Mouse (Mus musculus): Measurements from ENCODE around the gene Errfi1. TPM values are rescaled to one million over a fixed set of nuclear protein-coding genes. Genes with fewer than 3 reads are reported as not detected.
A peak's percentile ranks its signal among the peaks of the same experiment; 100 is the strongest.

Gene Errfi1
- total and polyA plus RNA-seq, 3 experiments: 2.1 to 2.7 TPM; not detected in 1

DNA sequence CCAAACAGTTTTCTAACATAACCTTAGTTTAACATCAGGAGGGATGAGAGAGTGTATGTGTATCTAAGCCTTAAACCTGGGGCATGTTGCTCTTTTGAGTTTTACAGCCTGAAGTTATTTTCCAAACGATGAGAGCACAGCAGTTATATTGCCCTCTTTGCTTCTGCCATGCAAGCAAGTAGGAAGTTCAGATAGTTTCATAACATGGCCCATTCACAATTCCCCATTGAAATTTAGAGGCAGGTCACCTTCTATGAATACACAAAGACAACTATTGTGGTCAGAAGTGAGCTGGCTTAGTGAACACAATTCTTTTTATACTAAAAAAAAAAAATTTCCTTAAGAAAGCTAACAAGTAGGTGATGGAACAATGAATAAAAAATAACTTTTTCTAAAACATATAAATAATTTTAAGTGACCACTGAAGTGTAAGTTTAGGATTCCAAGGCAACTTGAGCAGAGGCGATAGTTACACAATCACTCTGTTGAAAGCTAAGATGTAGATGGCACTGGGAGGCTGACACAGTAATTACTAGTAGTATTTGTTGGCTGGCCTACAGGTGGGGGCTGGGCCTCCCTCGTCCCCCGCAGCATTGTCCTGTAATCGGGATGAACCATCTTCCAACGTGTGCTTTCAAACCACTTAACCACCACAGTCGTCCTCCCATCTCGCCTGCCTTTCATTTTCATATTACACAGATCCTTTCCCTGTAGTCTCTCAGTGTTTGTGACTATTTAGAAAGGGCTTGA is 9.1 kb downstream of the Errfi1 start:
- no peak for DNase-seq (ENCODE audit: low read depth, low spot score)
- no peak for TF ChIP-seq SIN3A (IDR thresholded peaks at IDR 0.05; ENCODE audit: low read length)
- no peak for TF ChIP-seq CHD1 (IDR thresholded peaks at IDR 0.05; ENCODE audit: low read depth, low read length)
- TF ChIP-seq MYC (IDR thresholded peaks at IDR 0.05; ENCODE audit: low read depth, low read length): no peak
- no peak for TF ChIP-seq CTCF (IDR thresholded peaks at IDR 0.05 in 2 of 3, conservative IDR thresholded peaks at IDR 0.05 in 1 of 3; ENCODE audit: control insufficient read depth in 1 of 3, insufficient read depth in 1 of 3, low read depth in 2 of 3, low read length in 3 of 3, poor library complexity in 1 of 3, severe bottlenecking in 1 of 3)
- TF ChIP-seq MXI1 (IDR thresholded peaks at IDR 0.05; ENCODE audit: low read depth, low read length): no peak
- no peak for TF ChIP-seq CHD2 (IDR thresholded peaks at IDR 0.05; ENCODE audit: low read length)
- TF ChIP-seq ZKSCAN1 (IDR thresholded peaks at IDR 0.05; ENCODE audit: low read depth, low read length): no peak
- TF ChIP-seq HCFC1 (IDR thresholded peaks at IDR 0.05; ENCODE audit: low read depth, low read length): no peak
- no peak for TF ChIP-seq KAT2A (conservative IDR thresholded peaks at IDR 0.05; ENCODE audit: low read depth, low read length)

DNA sequence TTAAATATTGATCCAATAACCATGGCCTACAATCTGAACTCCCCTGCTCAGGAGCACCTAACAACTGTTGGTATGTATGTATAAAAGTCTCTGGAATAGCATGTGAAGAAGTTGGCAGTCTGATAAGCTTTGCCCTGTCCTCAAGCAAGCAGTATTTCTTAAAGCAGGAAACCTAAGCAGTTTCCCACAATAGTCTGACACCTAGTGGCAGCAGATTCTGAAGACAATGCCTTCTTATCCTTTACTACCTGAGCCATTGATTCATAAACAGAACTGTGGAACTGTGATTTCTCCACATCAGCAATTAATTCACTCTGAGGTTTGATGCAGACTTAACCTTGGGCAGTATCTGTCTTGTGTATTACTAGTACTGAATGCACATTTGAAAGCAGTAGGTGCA is 11.7 kb downstream of the Errfi1 start:
- Histone ChIP-seq H3K4me3 (ENCODE audit: control insufficient read depth in 1 of 2, insufficient read depth in 1 of 2, low read depth in 2 of 2, low read length in 2 of 2) (no peak overlapping the region), H3K79me2 (ENCODE audit: control insufficient read depth, insufficient read depth, low read length, poor library complexity) (no peaks in the 10 kb centered on the region), H3K9ac (ENCODE audit: control insufficient read depth, low read depth, low read length, poor library complexity, severe bottlenecking) (no peak overlapping the region), H3K36me3 (ENCODE audit: control insufficient read depth in 1 of 2, insufficient read depth in 2 of 2, low read length in 2 of 2) (no peaks in the 10 kb centered on the region), H3K4me1 (ENCODE audit: control insufficient read depth in 1 of 2, insufficient read depth in 2 of 2, low read length in 2 of 2) (no peaks in the 10 kb centered on the region), H3K9me3 (replicated peaks; ENCODE audit: insufficient read depth, low read length) (no peaks in the 10 kb centered on the region), H3K27me3 (ENCODE audit: control insufficient read depth in 1 of 2, insufficient read depth in 2 of 2, low read length in 2 of 2) (no peaks in the 10 kb centered on the region; a peak in 1 of 4 replicates), H3K27ac (ENCODE audit: control insufficient read depth, low read depth, low read length) (no peak overlapping the region)
- DNase-seq (ENCODE audit: low read depth, low spot score): peak; percentile 48
- no peak for TF ChIP-seq MXI1 (IDR thresholded peaks at IDR 0.05; ENCODE audit: low read depth, low read length)
- TF ChIP-seq POLR2AphosphoS2 (IDR thresholded peaks at IDR 0.05; ENCODE audit: low read length): no peak
- TF ChIP-seq KAT2A (conservative IDR thresholded peaks at IDR 0.05; ENCODE audit: low read depth, low read length): no peak
- TF ChIP-seq ZC3H11A (IDR thresholded peaks at IDR 0.05; ENCODE audit: low read depth, low read length): peak; percentile 36
- peak; percentile 53 for TF ChIP-seq RAD21 (IDR thresholded peaks at IDR 0.05; ENCODE audit: low read depth, low read length)
- TF ChIP-seq SMC3 (IDR thresholded peaks at IDR 0.05; ENCODE audit: low read depth, low read length): peak; percentile 76
- TF ChIP-seq CTCF (IDR thresholded peaks at IDR 0.05 in 2 of 3, conservative IDR thresholded peaks at IDR 0.05 in 1 of 3; ENCODE audit: control insufficient read depth in 1 of 3, insufficient read depth in 1 of 3, low read depth in 2 of 3, low read length in 3 of 3, poor library complexity in 1 of 3, severe bottlenecking in 1 of 3): peak in 2 of 3 experiments; percentile 33 to 69; a peak in 4 of 6 replicates

More for the DNA sequence above, 9.1 kb downstream of the Errfi1 start:
- H3K79me2 ChIP-seq (ENCODE audit: control insufficient read depth, insufficient read depth, low read length, poor library complexity): no peaks in the 10 kb centered on the region
- no peak overlapping the region for H3K4me3 ChIP-seq (ENCODE audit: control insufficient read depth in 1 of 2, insufficient read depth in 1 of 2, low read depth in 2 of 2, low read length in 2 of 2)
- no peak overlapping the region for H3K9ac ChIP-seq (ENCODE audit: control insufficient read depth, low read depth, low read length, poor library complexity, severe bottlenecking)
- no peaks in the 10 kb centered on the region for H3K4me1 ChIP-seq (ENCODE audit: control insufficient read depth in 1 of 2, insufficient read depth in 2 of 2, low read length in 2 of 2)
- no peak overlapping the region for H3K27ac ChIP-seq (ENCODE audit: control insufficient read depth, low read depth, low read length)
- no peaks in the 10 kb centered on the region; a peak in 1 of 4 replicates for H3K27me3 ChIP-seq (ENCODE audit: control insufficient read depth in 1 of 2, insufficient read depth in 2 of 2, low read length in 2 of 2)
- H3K36me3 ChIP-seq (ENCODE audit: control insufficient read depth in 1 of 2, insufficient read depth in 2 of 2, low read length in 2 of 2): no peaks in the 10 kb centered on the region
- H3K9me3 ChIP-seq (replicated peaks; ENCODE audit: insufficient read depth, low read length): no peaks in the 10 kb centered on the region

DNA sequence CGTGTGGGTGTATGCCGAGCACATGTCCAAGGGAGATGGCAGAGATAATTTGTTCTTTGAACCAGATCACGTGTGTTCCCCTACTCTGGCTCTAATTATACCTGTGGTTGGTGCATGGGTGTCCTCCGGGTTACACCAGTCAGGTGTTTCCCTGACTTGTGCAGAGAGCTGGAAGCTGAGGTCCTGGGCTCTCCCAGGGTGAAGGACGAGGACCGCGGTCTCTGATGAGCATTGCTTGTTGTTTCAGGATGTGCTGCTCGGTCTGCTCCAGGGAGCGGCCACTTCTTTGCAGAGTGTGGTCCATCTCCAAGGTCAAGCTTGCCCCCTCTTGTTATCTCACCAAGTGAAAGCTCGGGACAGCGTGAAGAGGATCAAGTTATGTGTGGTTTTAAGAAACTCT is 12.3 kb downstream of the Errfi1 start:
- Histone ChIP-seq H3K79me2 (ENCODE audit: control insufficient read depth, insufficient read depth, low read length, poor library complexity) (no peaks in the 10 kb centered on the region), H3K36me3 (ENCODE audit: control insufficient read depth in 1 of 2, insufficient read depth in 2 of 2, low read length in 2 of 2) (no peaks in the 10 kb centered on the region), H3K9me3 (replicated peaks; ENCODE audit: insufficient read depth, low read length) (no peaks in the 10 kb centered on the region), H3K4me3 (ENCODE audit: control insufficient read depth in 1 of 2, insufficient read depth in 1 of 2, low read depth in 2 of 2, low read length in 2 of 2) (no peak overlapping the region), H3K27me3 (ENCODE audit: control insufficient read depth in 1 of 2, insufficient read depth in 2 of 2, low read length in 2 of 2) (no peaks in the 10 kb centered on the region), H3K4me1 (ENCODE audit: control insufficient read depth in 1 of 2, insufficient read depth in 2 of 2, low read length in 2 of 2) (no peaks in the 10 kb centered on the region), H3K9ac (ENCODE audit: control insufficient read depth, low read depth, low read length, poor library complexity, severe bottlenecking) (no peak overlapping the region), H3K27ac (ENCODE audit: control insufficient read depth, low read depth, low read length) (no peak overlapping the region)
- no peak for DNase-seq (ENCODE audit: low read depth, low spot score)
- TF ChIP-seq UBTF (IDR thresholded peaks at IDR 0.05; ENCODE audit: borderline replicate concordance, insufficient read depth, low read depth, low read length) (no peak), MYC (IDR thresholded peaks at IDR 0.05; ENCODE audit: low read depth, low read length) (no peak), E2F4 (IDR thresholded peaks at IDR 0.05; ENCODE audit: borderline replicate concordance, low read depth, low read length) (no peak), USF1 (IDR thresholded peaks at IDR 0.05; ENCODE audit: low read depth, low read length) (no peak), HCFC1 (IDR thresholded peaks at IDR 0.05; ENCODE audit: low read depth, low read length) (no peak), EP300 (IDR thresholded peaks at IDR 0.05; ENCODE audit: low read depth in 1 of 2, low read length in 2 of 2) (no peak), USF2 (IDR thresholded peaks at IDR 0.05; ENCODE audit: borderline replicate concordance in 1 of 2, insufficient read depth in 1 of 2, low read depth in 1 of 2, low read length in 2 of 2) (no peak), MEF2A (IDR thresholded peaks at IDR 0.05; ENCODE audit: extremely low read depth, insufficient replicate concordance, low read depth, low read length, poor library complexity, severe bottlenecking) (no peak), MXI1 (IDR thresholded peaks at IDR 0.05; ENCODE audit: low read depth, low read length) (no peak)
